Mouse (Mus musculus) lung, embryonic 15.5 days (tissue): ENCODE results near the gene Adcy3. TPM values are rescaled to one million over a fixed set of nuclear protein-coding genes. Genes with fewer than 3 reads are reported as not detected.
A peak's percentile ranks its signal among the peaks of the same experiment; 100 is the strongest.

Experiments used
- ATAC-seq: fragments of 200-750 bp; cut with Nextera tagmentation; 2 replicates; pipeline ENCODE4 v1.8.0; 2017; ENCODE audit warnings: moderate number of reproducible peaks, borderline replicate concordance; ENCODE audit not compliant: low FRiP score, low TSS enrichment; ENCODE audit errors: extremely low read depth
- H3K27ac ChIP-seq: fragments of 300-500 bp; sonication (generic); 2 replicates; pipeline ENCODE4 v1.5.1; 2015; ENCODE audit warnings: moderate library complexity, mild to moderate bottlenecking, inconsistent platforms
- H3K27me3 ChIP-seq: fragments of 300-500 bp; sonication (generic); 2 replicates; pipeline ENCODE4 v1.6.1; 2015; ENCODE audit warnings: inconsistent platforms
- H3K36me3 ChIP-seq: fragments of 300-500 bp; sonication (generic); 2 replicates; pipeline ENCODE4 v1.6.1; 2015; ENCODE audit warnings: inconsistent platforms
- H3K4me1 ChIP-seq: fragments of 300-500 bp; sonication (generic); 2 replicates; pipeline ENCODE4 v1.6.1; 2015; ENCODE audit warnings: inconsistent platforms
- H3K4me2 ChIP-seq: fragments of 300-500 bp; sonication (generic); 2 replicates; pipeline ENCODE4 v1.6.1; 2015; ENCODE audit warnings: inconsistent platforms, mild to moderate bottlenecking, moderate library complexity
- H3K4me3 ChIP-seq: fragments of 300-500 bp; sonication (generic); 2 replicates; pipeline ENCODE4 v1.5.1; 2015; ENCODE audit warnings: mild to moderate bottlenecking, inconsistent platforms
- H3K9ac ChIP-seq: fragments of 300-500 bp; sonication (generic); 2 replicates; pipeline ENCODE4 v1.6.1; 2015; ENCODE audit warnings: inconsistent platforms
- H3K9me3 ChIP-seq: fragments of 300-500 bp; sonication (generic); 2 replicates; pipeline ENCODE4 v1.6.1; 2016; ENCODE audit warnings: inconsistent platforms
- WGBS: fragments of 180-500 bp; shearing (Covaris S2); methylation state at CpG from one replicate; pipeline ENCODE4 v1.1.7; 2015; 5-methylcytosine and 5-hydroxymethylcytosine counted together
- polyA plus RNA-seq: library from polyadenylated mRNA; unstranded; fragments of >200 nt; fragmentation: Nextera tagmentation; extraction: Ambion mirVana; gene quantifications from 2 replicates; pipeline ENCODE4 v1.2.1, GENCODE M21; 2015

Gene Adcy3
- polyA plus RNA-seq, 1 experiment from 2014 or later: 10.9 TPM

DNA sequence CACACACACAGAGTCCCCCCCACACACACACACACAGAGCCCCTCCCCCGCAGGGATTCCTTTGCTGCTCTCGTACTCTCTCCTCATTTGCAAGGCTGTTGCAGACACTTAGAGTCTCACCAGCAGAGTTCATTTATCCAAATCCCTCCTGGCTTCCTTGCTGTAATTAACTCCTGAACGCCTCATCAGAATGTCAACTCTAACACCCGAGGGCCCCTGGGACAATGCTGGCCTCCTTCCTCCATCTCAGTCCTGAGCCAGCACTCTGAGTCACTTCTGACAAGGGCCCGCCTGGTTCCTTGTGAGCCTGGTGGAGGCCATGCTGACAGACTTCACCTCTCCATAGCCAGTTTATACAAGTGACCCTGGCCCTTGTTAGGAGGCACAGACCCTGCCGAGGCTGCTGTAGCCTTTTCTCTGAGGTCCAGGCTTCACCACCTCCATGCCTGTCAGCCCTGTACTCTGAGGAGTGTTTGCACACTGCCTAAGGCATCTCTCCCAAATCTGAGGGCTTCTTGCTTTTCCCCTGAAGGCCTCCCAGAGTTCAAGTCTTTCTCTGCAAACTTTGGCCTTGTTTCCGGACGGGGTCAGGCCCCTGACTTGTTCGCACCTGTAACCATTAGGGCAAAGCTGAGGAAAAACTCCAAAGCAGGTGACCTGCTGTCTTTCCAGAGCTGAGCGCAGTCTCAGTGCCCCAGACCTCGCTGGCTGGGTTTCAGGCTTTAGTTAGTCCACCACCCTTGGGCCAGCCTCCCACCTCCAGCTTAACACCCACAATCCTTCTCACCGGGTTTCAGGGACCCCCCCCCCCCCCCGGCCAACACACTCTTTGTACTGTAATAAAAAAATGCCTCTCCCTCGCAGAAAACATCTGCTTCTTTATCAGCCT, 55.5 kb downstream of the Adcy3 start:
- 29% methylated on average over 14 of the region's 14 CpGs for WGBS
- Histone ChIP-seq H3K4me1 (peaks cover 21% of the 10 kb centered on the region), H3K9me3 (no peaks in the 10 kb centered on the region), H3K4me3 (no peak overlapping the region), H3K9ac (no peak overlapping the region), H3K4me2 (no peak overlapping the region), H3K27me3 (no peaks in the 10 kb centered on the region), H3K27ac (peak overlapping the region; percentile 31; the same call in 1 of the 2 replicates), H3K36me3 (no peaks in the 10 kb centered on the region)
- ATAC-seq: peak; percentile 82

DNA sequence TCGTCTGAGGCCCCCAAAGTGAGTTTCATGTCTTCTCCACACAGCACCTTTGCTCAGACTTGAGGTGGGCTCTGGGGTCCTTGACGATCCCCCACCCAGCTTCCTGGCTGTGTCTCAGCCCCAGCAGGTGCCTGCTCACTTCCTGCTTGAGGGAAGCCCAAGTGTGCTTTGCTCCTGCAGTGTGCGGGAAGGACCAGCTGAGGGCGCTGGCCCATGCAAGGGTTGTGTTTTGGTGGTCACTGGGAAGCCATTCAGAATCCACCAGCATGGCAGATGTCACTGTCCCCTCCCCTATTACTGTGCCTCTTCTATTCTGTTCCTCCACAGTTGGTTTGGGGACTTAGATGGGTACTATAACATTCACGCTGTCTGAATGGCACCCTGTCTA, 56.2 kb downstream of the Adcy3 start:
- Histone ChIP-seq H3K9ac (no peak overlapping the region), H3K27ac (no peak overlapping the region), H3K4me3 (no peak overlapping the region), H3K4me1 (peaks cover 27% of the 10 kb centered on the region), H3K4me2 (no peak overlapping the region), H3K9me3 (no peaks in the 10 kb centered on the region), H3K27me3 (no peaks in the 10 kb centered on the region), H3K36me3 (no peaks in the 10 kb centered on the region)
- ATAC-seq: no peak
- 51% methylated on average over 5 of the region's 5 CpGs for WGBS

DNA sequence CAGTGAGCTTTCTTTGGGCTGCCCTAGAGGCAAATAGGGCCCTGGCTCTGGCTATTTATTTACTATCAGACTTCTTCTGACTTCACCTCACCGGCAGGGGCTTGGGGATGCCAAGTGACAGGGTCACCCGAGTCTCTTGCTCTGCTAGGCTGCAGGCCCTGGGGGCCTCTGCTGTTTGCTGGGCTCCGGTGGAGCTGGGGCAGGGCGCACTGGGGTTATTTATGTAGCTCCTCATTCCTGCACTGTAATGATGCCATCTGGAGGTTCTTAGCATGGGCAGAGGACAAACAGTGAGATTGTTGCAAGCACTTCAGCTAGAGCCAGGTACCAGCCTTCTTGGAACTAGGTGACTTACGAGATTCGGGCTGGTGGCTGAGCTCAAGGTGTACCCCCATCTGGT, 59.6 kb downstream of the Adcy3 start:
- Histone ChIP-seq H3K27me3 (no peaks in the 10 kb centered on the region), H3K9ac (no peak overlapping the region), H3K4me3 (no peak overlapping the region), H3K4me2 (no peak overlapping the region), H3K36me3 (0 out of 2 replicates have a peak, but pooled peaks cover 2% of the 10 kb centered on the region), H3K4me1 (peaks cover 33% of the 10 kb centered on the region), H3K27ac (peak overlapping the region; percentile 58), H3K9me3 (no peaks in the 10 kb centered on the region)
- WGBS: 45% methylated on average over 6 of the region's 6 CpGs
- ATAC-seq: no peak

DNA sequence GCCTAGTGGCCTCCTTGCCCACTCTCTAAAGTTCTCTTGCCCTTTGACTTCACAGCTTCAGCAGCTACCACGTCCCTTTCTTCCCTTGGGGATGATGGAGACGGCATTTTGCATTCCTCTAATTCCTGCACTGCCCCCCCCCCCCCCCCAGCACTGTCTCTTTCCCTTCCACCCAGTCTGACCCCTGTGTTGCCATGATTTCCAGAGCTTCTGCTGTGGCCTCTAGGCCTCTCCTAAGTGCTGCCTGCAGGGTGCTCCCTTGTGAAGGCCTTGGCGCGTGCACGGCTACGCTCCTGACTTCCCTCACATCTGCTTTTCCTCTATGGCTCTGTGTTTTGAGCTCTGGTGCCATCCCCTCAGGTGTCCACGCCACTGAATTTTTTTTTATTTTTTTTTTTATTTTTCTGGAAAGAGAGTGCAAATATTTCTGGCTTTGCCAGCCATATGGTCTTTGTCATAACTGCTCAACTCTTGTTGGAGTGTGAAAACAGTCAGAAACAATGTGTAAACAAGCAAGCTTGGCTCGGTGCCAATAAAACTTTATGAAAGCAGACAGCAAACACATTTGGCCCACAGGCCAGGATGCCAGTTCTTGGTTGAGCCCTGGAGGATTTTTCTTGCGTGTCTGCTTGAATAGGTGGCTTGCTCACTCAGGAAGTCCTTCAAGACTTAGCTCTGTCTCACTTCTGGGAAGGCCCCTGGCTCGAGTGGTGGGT, 60.3 kb downstream of the Adcy3 start:
- Histone ChIP-seq H3K4me1 (peaks cover 32% of the 10 kb centered on the region), H3K9me3 (no peaks in the 10 kb centered on the region), H3K4me3 (no peak overlapping the region), H3K27ac (peak overlapping the region; percentile 58), H3K4me2 (no peak overlapping the region), H3K9ac (no peak overlapping the region), H3K27me3 (no peaks in the 10 kb centered on the region), H3K36me3 (0 out of 2 replicates have a peak, but pooled peaks cover 2% of the 10 kb centered on the region)
- 42% methylated on average over 9 of the region's 10 CpGs for WGBS
- peak; percentile 72 for ATAC-seq

- no peak overlapping the region for H3K4me3 ChIP-seq
- H3K36me3 ChIP-seq: 0 out of 2 replicates have a peak, but pooled peaks cover 7% of the 10 kb centered on the region
- 91% methylated on average over 14 of the region's 14 CpGs for WGBS
- ATAC-seq: peak; percentile 8; the same call in 1 of the 2 replicates
- no peaks in the 10 kb centered on the region for H3K27me3 ChIP-seq
- no peak overlapping the region for H3K27ac ChIP-seq
- no peak overlapping the region for H3K4me2 ChIP-seq
- H3K9ac ChIP-seq: no peak overlapping the region
- peaks cover 26% of the 10 kb centered on the region for H3K4me1 ChIP-seq
- H3K9me3 ChIP-seq: no peaks in the 10 kb centered on the region
These were observed 61.7 kb downstream of the Adcy3 start for GRCm38 (mm10) chr12:4194643-4195042.

GRCm38 (mm10) chr12:4198702-4199101, 65.8 kb downstream of the Adcy3 start:
- no peak overlapping the region for H3K4me2 ChIP-seq
- ATAC-seq: no peak
- H3K36me3 ChIP-seq: peaks cover 9% of the 10 kb centered on the region; the same call in 1 of the 2 replicates
- no peaks in the 10 kb centered on the region for H3K27me3 ChIP-seq
- no peaks in the 10 kb centered on the region for H3K9me3 ChIP-seq
- 83% methylated on average over 4 of the region's 4 CpGs for WGBS
- H3K4me1 ChIP-seq: peaks cover 10% of the 10 kb centered on the region
- no peak overlapping the region for H3K27ac ChIP-seq
- H3K9ac ChIP-seq: no peak overlapping the region
- no peak overlapping the region for H3K4me3 ChIP-seq

DNA sequence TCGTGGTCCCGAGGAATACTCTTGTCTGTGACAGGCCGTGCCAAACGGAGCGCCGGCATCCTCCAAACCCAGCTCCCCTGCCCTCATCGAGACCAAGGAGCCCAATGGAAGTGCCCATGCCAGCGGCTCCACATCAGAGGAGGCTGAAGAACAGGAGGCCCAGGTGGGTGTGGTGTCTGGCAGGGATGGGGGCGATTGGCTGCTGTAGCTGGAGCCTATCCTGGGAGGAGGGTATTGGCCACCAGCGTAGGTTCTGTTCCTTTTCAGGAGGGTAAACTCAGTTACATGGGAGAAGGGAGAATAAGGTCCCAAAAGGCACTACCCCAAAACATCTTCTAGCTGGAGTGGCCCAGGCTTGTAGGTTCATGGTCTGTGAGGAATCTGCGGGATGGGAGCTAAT, 66.4 kb downstream of the Adcy3 start:
- peaks cover 9% of the 10 kb centered on the region; the same call in 1 of the 2 replicates for H3K36me3 ChIP-seq
- no peak overlapping the region for H3K9ac ChIP-seq
- H3K4me2 ChIP-seq: no peak overlapping the region
- no peak overlapping the region for H3K27ac ChIP-seq
- no peaks in the 10 kb centered on the region for H3K27me3 ChIP-seq
- peaks cover 4% of the 10 kb centered on the region for H3K4me1 ChIP-seq
- 88% methylated on average over 11 of the region's 11 CpGs for WGBS
- no peaks in the 10 kb centered on the region for H3K9me3 ChIP-seq
- H3K4me3 ChIP-seq: no peak overlapping the region
- no peak for ATAC-seq

GRCm38 (mm10) chr12:4201454-4202200, 68.7 kb downstream of the Adcy3 start:
- Histone ChIP-seq H3K36me3 (peaks cover 16% of the 10 kb centered on the region; the same call in 1 of the 2 replicates), H3K27me3 (no peaks in the 10 kb centered on the region), H3K4me1 (no peaks in the 10 kb centered on the region)

DNA sequence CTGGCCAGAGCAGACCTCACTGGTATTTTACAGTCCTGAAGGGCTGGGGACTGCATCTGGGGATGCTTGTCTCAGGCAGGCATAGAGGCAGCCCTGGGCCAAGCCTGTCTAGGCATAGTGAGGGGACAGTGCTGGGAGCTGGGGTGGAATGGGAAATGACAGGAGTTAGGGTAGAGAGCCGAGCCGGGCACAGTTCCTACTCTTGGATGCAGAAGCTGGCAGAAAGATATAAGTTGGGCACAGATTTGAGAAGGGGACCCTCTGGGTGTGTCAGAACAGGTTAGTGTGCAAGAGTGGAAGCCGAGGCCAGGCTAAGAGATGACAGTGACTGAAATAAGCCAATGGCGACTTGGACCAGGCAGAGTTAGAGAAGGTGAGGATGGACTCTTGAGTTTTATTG, 69.3 kb downstream of the Adcy3 start:
- Histone ChIP-seq H3K9me3 (no peaks in the 10 kb centered on the region), H3K4me2 (no peak overlapping the region), H3K27me3 (no peaks in the 10 kb centered on the region), H3K9ac (no peak overlapping the region), H3K4me1 (no peaks in the 10 kb centered on the region), H3K36me3 (peaks cover 16% of the 10 kb centered on the region; the same call in 1 of the 2 replicates), H3K27ac (no peak overlapping the region), H3K4me3 (no peak overlapping the region)
- no peak for ATAC-seq
- WGBS: 91% methylated on average over 4 of the region's 4 CpGs

More at GRCm38 (mm10) chr12:4201454-4202200, 68.7 kb downstream of the Adcy3 start:
- no peak overlapping the region for H3K4me2 ChIP-seq
- no peak overlapping the region for H3K27ac ChIP-seq
- H3K4me3 ChIP-seq: no peak overlapping the region
- no peak overlapping the region for H3K9ac ChIP-seq
- no peak for ATAC-seq
- H3K9me3 ChIP-seq: no peaks in the 10 kb centered on the region
- WGBS: 91% methylated on average over 13 of the region's 13 CpGs

DNA sequence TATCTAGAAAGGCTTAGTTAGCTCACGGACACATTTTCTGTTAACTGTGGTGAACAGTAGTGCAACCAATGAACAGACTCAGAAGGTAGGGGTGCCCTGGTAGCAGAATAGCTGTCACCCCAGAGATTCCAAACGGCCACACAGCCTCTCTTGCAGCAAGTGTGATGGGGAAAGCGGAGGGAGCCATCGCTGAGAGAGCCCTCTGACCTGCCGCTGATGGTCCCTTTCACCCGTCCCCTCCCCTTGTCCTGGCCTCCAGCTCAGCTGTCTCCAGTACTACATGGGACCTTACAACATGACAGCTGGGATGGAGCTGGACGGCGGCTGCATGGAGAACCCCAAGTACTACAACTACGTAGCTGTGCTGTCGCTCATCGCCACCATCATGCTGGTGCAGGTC, 73.2 kb downstream of the Adcy3 start:
- H3K4me3 ChIP-seq: no peak overlapping the region
- WGBS: 93% methylated on average over 11 of the region's 11 CpGs
- H3K27me3 ChIP-seq: no peaks in the 10 kb centered on the region
- no peak overlapping the region for H3K4me2 ChIP-seq
- no peaks in the 10 kb centered on the region for H3K4me1 ChIP-seq
- peaks cover 28% of the 10 kb centered on the region for H3K36me3 ChIP-seq
- H3K9me3 ChIP-seq: no peaks in the 10 kb centered on the region
- H3K27ac ChIP-seq: no peak overlapping the region
- no peak for ATAC-seq
- H3K9ac ChIP-seq: no peak overlapping the region

- Histone ChIP-seq H3K9me3 (no peaks in the 10 kb centered on the region), H3K9ac (no peak overlapping the region), H3K4me2 (no peak overlapping the region), H3K36me3 (peaks cover 50% of the 10 kb centered on the region), H3K27me3 (no peaks in the 10 kb centered on the region), H3K4me1 (no peaks in the 10 kb centered on the region), H3K27ac (no peak overlapping the region), H3K4me3 (no peak overlapping the region)
- ATAC-seq: no peak
- 79% methylated on average over 15 of the region's 15 CpGs for WGBS
These were observed 75.7 kb downstream of the Adcy3 start for GRCm38 (mm10) chr12:4208405-4209133.
